Mouse (Mus musculus) G1E (cell line): ENCODE results near the gene Ube2g2. TPM values are rescaled to one million over a fixed set of nuclear protein-coding genes. Genes with fewer than 3 reads are reported as not detected.
A peak's percentile ranks its signal among the peaks of the same experiment; 100 is the strongest.

Experiments used
- ATAC-seq: 2 replicates; pipeline ENCODE4 v1.8.0; 2016; ENCODE audit warnings: mild to moderate bottlenecking; ENCODE audit not compliant: insufficient number of reproducible peaks, poor library complexity, low FRiP score, severe bottlenecking; ENCODE audit errors: extremely low read depth
- DNase-seq: peaks from one replicate; pipeline ENCODE4 v3.0.0; 2012; ENCODE audit warnings: low spot score
- H3K27me3 ChIP-seq: 2 replicates; pipeline ENCODE4 v1.6.1; 2012; ENCODE audit warnings: mild to moderate bottlenecking, low read length, inconsistent platforms; ENCODE audit not compliant: insufficient read depth
- H3K36me3 ChIP-seq: replicated peaks from 2 replicates; pipeline ENCODE3; 2012; ENCODE audit warnings: mild to moderate bottlenecking, inconsistent platforms
- H3K4me1 ChIP-seq: 2 replicates; pipeline ENCODE4 v1.6.1; 2012; ENCODE audit warnings: low read depth, low read length, inconsistent platforms, mixed read lengths; ENCODE audit not compliant: insufficient read depth
- H3K4me3 ChIP-seq: 2 replicates; pipeline ENCODE4 v1.5.1; 2012; ENCODE audit warnings: low read depth, mild to moderate bottlenecking, inconsistent platforms, low read length, moderate library complexity, mixed read lengths
- H3K9me3 ChIP-seq: replicated peaks from 2 replicates; pipeline ENCODE4 v1.6.1; 2012; ENCODE audit warnings: inconsistent platforms
- CTCF ChIP-seq: IDR thresholded peaks from 2 replicates; pipeline ENCODE4 v1.5.1; 2012; ENCODE audit warnings: low read depth, low read length, inconsistent platforms, mixed read lengths
- GATA1 ChIP-seq: IDR thresholded peaks from 2 replicates; pipeline ENCODE4 v1.6.1; 2012; ENCODE audit warnings: borderline replicate concordance, low read length, inconsistent platforms, mixed read lengths
- GATA2 ChIP-seq: IDR thresholded peaks from 2 replicates; pipeline ENCODE4 v1.6.1; 2012; ENCODE audit warnings: low read depth, low read length, inconsistent platforms, borderline replicate concordance
- POLR2AphosphoS5 ChIP-seq: IDR thresholded peaks from 2 replicates; pipeline ENCODE4 v1.6.1; 2012; ENCODE audit warnings: low read depth, low read length, inconsistent platforms; ENCODE audit not compliant: insufficient replicate concordance
- TAL1 ChIP-seq: conservative IDR thresholded peaks from 2 replicates; pipeline ENCODE4 v1.6.1; 2012; ENCODE audit warnings: low read depth, low read length, inconsistent platforms, mixed read lengths
- polyA plus RNA-seq: library from polyadenylated mRNA; stranded (reverse); fragments of >175 nt; gene quantifications from 2 replicates; pipeline ENCODE4 v1.2.3, GENCODE M21; 2012
- total RNA-seq, 2 experiments: library from RNA; stranded (forward) in 1 of 2; stranded (reverse) in 1 of 2; fragments of 200-1000 nt in 1 of 2; fragments of >200 nt in 1 of 2; fragmentation: Nextera tagmentation in 1 of 2; gene quantifications; 2 replicates each; pipeline ENCODE4 v1.2.3; 2014 to 2017

Ube2g2 gene
- total and polyA plus RNA-seq, 3 experiments, result 20.7 to 35.0 (median 24.5) TPM

GRCm38 (mm10) chr10:77590812-77591211 lies 31.3 kb upstream of the Ube2g2 start:
- peaks cover 55% of the 10 kb centered on the region for H3K4me1 ChIP-seq
- H3K27me3 ChIP-seq, result no peaks in the 10 kb centered on the region
- peak; percentile 34; the same call in 1 of the 2 replicates for ATAC-seq
- peak; percentile 44 for DNase-seq
- peaks cover 100% of the 10 kb centered on the region for H3K36me3 ChIP-seq
- no peak overlapping the region for H3K4me3 ChIP-seq
- TF ChIP-seq TAL1 (no peak), GATA1 (no peak), CTCF (peak; percentile 87), GATA2 (no peak)
- no peaks in the 10 kb centered on the region for H3K9me3 ChIP-seq

DNA sequence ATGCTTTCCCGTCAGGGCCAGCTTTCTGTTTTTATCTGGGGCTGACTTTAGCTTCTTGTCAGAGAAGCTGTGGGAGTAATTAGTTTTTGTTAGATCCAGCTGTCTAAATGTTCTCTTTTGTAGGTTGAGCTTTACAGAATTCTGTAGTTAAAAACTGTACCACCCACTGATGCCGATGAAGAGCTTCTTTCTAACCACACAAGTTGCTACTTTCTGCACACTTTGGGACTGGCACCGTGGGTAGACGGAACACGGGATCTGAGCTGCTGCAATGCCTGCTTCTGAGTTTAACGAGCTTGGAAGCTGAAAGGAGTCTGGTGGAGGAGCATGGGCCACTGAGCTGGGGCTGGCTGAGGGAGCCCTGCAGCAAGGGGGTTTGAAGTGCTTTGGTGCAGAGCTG lies 30.5 kb upstream of the Ube2g2 start:
- TF ChIP-seq GATA1 (no peak), POLR2AphosphoS5 (no peak), GATA2 (no peak), CTCF (no peak), TAL1 (no peak)
- Histone ChIP-seq H3K9me3 (no peaks in the 10 kb centered on the region), H3K4me3 (no peak overlapping the region), H3K27me3 (no peaks in the 10 kb centered on the region), H3K4me1 (peaks cover 48% of the 10 kb centered on the region), H3K36me3 (peaks cover 100% of the 10 kb centered on the region)
- DNase-seq, result no peak
- ATAC-seq, result no peak

- ATAC-seq, result no peak
- peaks cover 92% of the 10 kb centered on the region for H3K36me3 ChIP-seq
- no peak for TF ChIP-seq GATA1
- TF ChIP-seq TAL1, result no peak
- no peak for TF ChIP-seq GATA2
- no peak for TF ChIP-seq CTCF
- TF ChIP-seq POLR2AphosphoS5, result no peak
These were observed 26.0 kb upstream of the Ube2g2 start for GRCm38 (mm10) chr10:77596060-77596459.

GRCm38 (mm10) chr10:77603021-77603420 lies 19.1 kb upstream of the Ube2g2 start:
- peaks cover 30% of the 10 kb centered on the region for H3K36me3 ChIP-seq
- no peaks in the 10 kb centered on the region for H3K27me3 ChIP-seq
- TF ChIP-seq POLR2AphosphoS5, result no peak
- TF ChIP-seq TAL1, result no peak
- no peak for TF ChIP-seq GATA2
- TF ChIP-seq CTCF, result no peak
- peaks cover 38% of the 10 kb centered on the region for H3K4me1 ChIP-seq
- peaks cover 6% of the 10 kb centered on the region; the same call in 1 of the 2 replicates for H3K9me3 ChIP-seq
- DNase-seq, result no peak
- ATAC-seq, result no peak
- H3K4me3 ChIP-seq, result no peak overlapping the region

More at GRCm38 (mm10) chr10:77596060-77596459, 26.0 kb upstream of the Ube2g2 start:
- Histone ChIP-seq H3K9me3 (no peaks in the 10 kb centered on the region), H3K4me1 (peaks cover 16% of the 10 kb centered on the region), H3K27me3 (no peaks in the 10 kb centered on the region), H3K4me3 (no peak overlapping the region)
- no peak for DNase-seq

DNA sequence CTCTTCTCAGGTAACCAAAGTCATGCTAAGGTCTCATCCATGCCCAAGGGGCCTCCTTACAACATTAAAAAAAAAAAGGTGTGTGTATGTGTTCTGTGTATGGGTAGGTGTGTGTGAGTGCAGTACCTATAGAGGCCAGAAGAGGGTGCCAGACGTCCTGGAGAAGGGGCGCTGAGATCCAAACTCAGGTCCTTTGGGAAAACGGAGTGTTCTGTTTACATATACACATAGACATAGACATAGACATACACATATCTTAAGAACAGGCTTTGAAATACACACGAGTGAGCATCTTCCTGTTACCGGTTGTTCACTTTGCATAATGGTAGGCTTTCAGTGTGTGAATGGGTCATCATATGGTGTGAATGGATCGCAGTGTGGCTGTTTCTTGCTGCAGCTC lies 18.0 kb upstream of the Ube2g2 start:
- peaks cover 28% of the 10 kb centered on the region for H3K36me3 ChIP-seq
- no peak overlapping the region for H3K4me3 ChIP-seq
- no peak for DNase-seq
- H3K27me3 ChIP-seq, result no peaks in the 10 kb centered on the region
- peaks cover 33% of the 10 kb centered on the region for H3K4me1 ChIP-seq
- ATAC-seq, result no peak
- peaks cover 6% of the 10 kb centered on the region; the same call in 1 of the 2 replicates for H3K9me3 ChIP-seq
- TF ChIP-seq GATA1, result no peak
- no peak for TF ChIP-seq TAL1
- no peak for TF ChIP-seq POLR2AphosphoS5

DNA sequence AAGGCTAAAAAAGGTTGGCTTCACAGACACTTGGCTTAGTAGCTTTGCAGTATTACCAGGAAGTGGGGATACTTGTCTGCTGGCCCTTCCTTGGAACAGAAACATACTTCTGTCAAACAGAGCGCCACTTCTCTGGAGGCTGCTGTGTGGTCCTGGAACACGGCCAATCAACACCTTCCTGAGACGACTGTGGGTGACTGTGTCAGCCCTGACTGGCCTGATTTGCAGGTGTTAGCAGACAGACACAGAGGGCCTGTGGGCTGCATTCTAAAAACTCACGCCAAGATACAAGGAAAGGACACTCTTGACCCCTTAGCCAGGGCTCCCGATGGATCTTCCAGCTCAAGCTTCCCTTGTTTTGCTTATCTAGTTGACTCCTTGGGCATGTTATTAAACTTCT lies 17.1 kb upstream of the Ube2g2 start:
- Histone ChIP-seq H3K9me3 (peaks cover 6% of the 10 kb centered on the region; the same call in 1 of the 2 replicates), H3K4me1 (peaks cover 36% of the 10 kb centered on the region), H3K36me3 (peaks cover 29% of the 10 kb centered on the region), H3K27me3 (no peaks in the 10 kb centered on the region), H3K4me3 (no peak overlapping the region)
- no peak for DNase-seq
- TF ChIP-seq POLR2AphosphoS5, result no peak
- TF ChIP-seq GATA1, result no peak
- no peak for TF ChIP-seq GATA2
- no peak for TF ChIP-seq TAL1
- TF ChIP-seq CTCF, result no peak
- ATAC-seq, result no peak

DNA sequence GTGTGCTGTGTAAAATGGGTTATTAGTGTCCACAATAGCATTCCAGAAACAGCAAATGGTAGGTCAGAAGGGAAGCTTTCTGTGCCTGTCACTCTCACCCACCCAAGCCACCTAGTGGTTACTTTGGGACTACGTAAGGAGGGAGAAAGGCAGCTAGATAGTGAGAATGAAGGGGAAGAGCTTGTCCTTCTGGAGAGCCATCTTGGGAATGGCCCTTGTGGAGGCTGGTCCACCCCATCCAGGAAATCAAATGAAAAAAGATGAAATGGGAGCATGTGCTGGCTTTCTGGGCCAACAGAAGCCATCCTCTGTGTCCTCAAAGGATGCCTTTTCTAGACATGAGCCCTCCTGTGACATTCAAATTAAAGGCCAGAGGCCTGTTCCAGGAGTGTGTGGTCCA lies 16.7 kb upstream of the Ube2g2 start:
- ATAC-seq (0 out of 2 replicates have a peak, but pooled peaks have one; percentile 18), DNase-seq (peak; percentile 71)
- Histone ChIP-seq H3K4me1 (peaks cover 37% of the 10 kb centered on the region), H3K36me3 (peaks cover 29% of the 10 kb centered on the region), H3K4me3 (peak overlapping the region; percentile 80; the same call in 1 of the 2 replicates), H3K27me3 (no peaks in the 10 kb centered on the region), H3K9me3 (peaks cover 6% of the 10 kb centered on the region; the same call in 1 of the 2 replicates)
- TF ChIP-seq POLR2AphosphoS5 (no peak), CTCF (peak; percentile 48; the same call in 1 of the 2 replicates), GATA1 (no peak), TAL1 (no peak), GATA2 (no peak)
